Mouse (Mus musculus) limb, embryonic 14.5 days (tissue): ENCODE results near the gene Adat1. TPM values are rescaled to one million over a fixed set of nuclear protein-coding genes. Genes with fewer than 3 reads are reported as not detected.

ENCODE experiments used
- ATAC-seq: fragments of 200-750 bp; cut with Nextera tagmentation; 2 replicates; pipeline ENCODE4 v1.8.0; 2017; ENCODE audit warnings: low read depth, moderate number of reproducible peaks, moderate TSS enrichment; ENCODE audit not compliant: low FRiP score
- DNase-seq: peaks from one replicate; pipeline ENCODE4 v3.0.0-alpha.2; 2015; ENCODE audit warnings: low spot score
- H3K27ac ChIP-seq: fragments of 300-500 bp; sonication (generic); replicated peaks from 2 replicates; pipeline ENCODE4 v1.5.1; 2014; ENCODE audit warnings: low read depth, mild to moderate bottlenecking, low read length, moderate library complexity, mixed read lengths
- H3K27me3 ChIP-seq: fragments of 300-500 bp; sonication (generic); 2 replicates; pipeline ENCODE4 v1.6.1; 2014; ENCODE audit warnings: low read length, mixed read lengths; ENCODE audit not compliant: control insufficient read depth, insufficient read depth
- H3K36me3 ChIP-seq: fragments of 300-500 bp; sonication (generic); 2 replicates; pipeline ENCODE4 v1.6.1; 2014; ENCODE audit warnings: mild to moderate bottlenecking, low read length, moderate library complexity, mixed read lengths; ENCODE audit not compliant: control insufficient read depth, insufficient read depth
- H3K4me1 ChIP-seq: fragments of 300-500 bp; sonication (generic); 2 replicates; pipeline ENCODE4 v1.6.1; 2014; ENCODE audit warnings: antibody characterized with exemption, low read length, mixed read lengths; ENCODE audit not compliant: control insufficient read depth, insufficient read depth
- H3K4me2 ChIP-seq: fragments of 300-500 bp; sonication (generic); replicated peaks from 2 replicates; pipeline ENCODE4 v1.6.1; 2014; ENCODE audit warnings: low read depth, mild to moderate bottlenecking, low read length, moderate library complexity; ENCODE audit not compliant: severe bottlenecking
- H3K4me3 ChIP-seq: fragments of 300-500 bp; sonication (generic); replicated peaks from 2 replicates; pipeline ENCODE4 v1.5.1; 2014; ENCODE audit warnings: low read length
- H3K9ac ChIP-seq: fragments of 300-500 bp; sonication (generic); 2 replicates; pipeline ENCODE4 v1.6.1; 2014; ENCODE audit warnings: mild to moderate bottlenecking, low read depth, low read length, moderate library complexity; ENCODE audit not compliant: severe bottlenecking
- H3K9me3 ChIP-seq: fragments of 300-500 bp; sonication (generic); 2 replicates; pipeline ENCODE4 v1.6.1; 2016; ENCODE audit warnings: low read length; ENCODE audit not compliant: control insufficient read depth
- POLR2A ChIP-seq: fragments of 200-500 bp; IDR thresholded peaks from 2 replicates; pipeline ENCODE4 v1.8.0; 2012; ENCODE audit warnings: inconsistent platforms, mild to moderate bottlenecking, moderate library complexity, borderline replicate concordance; ENCODE audit not compliant: insufficient read depth, insufficient read length; ENCODE audit errors: extremely low read depth
- WGBS: fragments of 180-500 bp; shearing (Covaris S2); extraction: QIAGEN DNeasy Blood & Tissue Kit; methylation state at CpG from one replicate; pipeline ENCODE4 v1.1.7; 2014; 5-methylcytosine and 5-hydroxymethylcytosine counted together
- polyA plus RNA-seq, 2 experiments: library from polyadenylated mRNA; depleted of rRNA in 1 of 2; stranded (reverse) in 1 of 2; unstranded in 1 of 2; fragments of >200 nt; fragmentation: Nextera tagmentation in 1 of 2; extraction: Ambion mirVana in 1 of 2; gene quantifications; 2 replicates each; pipeline versions ENCODE4 v1.2.1 to v1.2.3; 2012 to 2014

Adat1 gene
- polyA plus RNA-seq, 2 experiments, result 6.1 to 12.2 TPM

GRCm38 (mm10) chr8:112007669-112008068 lies 15.6 kb upstream of the Adat1 start:
- DNase-seq (no peak), ATAC-seq (no peak)
- TF ChIP-seq POLR2A, result no peak
- Histone ChIP-seq H3K4me3 (no peak overlapping the region), H3K4me1 (peaks cover 11% of the 10 kb centered on the region), H3K27ac (no peak overlapping the region), H3K9me3 (no peaks in the 10 kb centered on the region), H3K36me3 (peaks cover 45% of the 10 kb centered on the region), H3K4me2 (no peak overlapping the region), H3K27me3 (no peaks in the 10 kb centered on the region), H3K9ac (no peak overlapping the region)
- WGBS, result 92% methylated on average over 2 of the region's 2 CpGs

GRCm38 (mm10) chr8:112005601-112006000 lies 13.5 kb upstream of the Adat1 start:
- H3K4me3 ChIP-seq, result no peak overlapping the region
- no peak for DNase-seq
- no peaks in the 10 kb centered on the region for H3K9me3 ChIP-seq
- no peaks in the 10 kb centered on the region for H3K27me3 ChIP-seq
- H3K4me2 ChIP-seq, result no peak overlapping the region
- no peak overlapping the region for H3K9ac ChIP-seq
- TF ChIP-seq POLR2A, result no peak
- no peak for ATAC-seq
- 93% methylated on average over 6 of the region's 6 CpGs for WGBS
- peaks cover 65% of the 10 kb centered on the region for H3K36me3 ChIP-seq
- peaks cover 7% of the 10 kb centered on the region for H3K4me1 ChIP-seq
- no peak overlapping the region for H3K27ac ChIP-seq

- Histone ChIP-seq H3K27me3 (no peaks in the 10 kb centered on the region), H3K9ac (no peak overlapping the region), H3K9me3 (no peaks in the 10 kb centered on the region), H3K27ac (no peak overlapping the region), H3K4me3 (no peak overlapping the region), H3K4me1 (no peaks in the 10 kb centered on the region), H3K36me3 (peaks cover 73% of the 10 kb centered on the region), H3K4me2 (no peak overlapping the region)
- TF ChIP-seq POLR2A, result no peak
- ATAC-seq (no peak), DNase-seq (no peak)
Measured at GRCm38 (mm10) chr8:112004754-112005153, 12.7 kb upstream of the Adat1 start.

GRCm38 (mm10) chr8:111992703-111993039 lies 569 bp upstream of the Adat1 start:
- H3K36me3 ChIP-seq, result peaks cover 63% of the 10 kb centered on the region
- no peak overlapping the region for H3K27ac ChIP-seq
- TF ChIP-seq POLR2A, result no peak
- H3K9ac ChIP-seq, result no peak overlapping the region
- no peak for DNase-seq
- no peaks in the 10 kb centered on the region for H3K9me3 ChIP-seq
- no peak for ATAC-seq
- peak overlapping the region; percentile 50 for H3K4me2 ChIP-seq
- 0 out of 2 replicates have a peak, but pooled peaks cover 3% of the 10 kb centered on the region for H3K4me1 ChIP-seq
- WGBS, result 76% methylated on average over 3 of the region's 3 CpGs
- no peak overlapping the region for H3K4me3 ChIP-seq
- no peaks in the 10 kb centered on the region for H3K27me3 ChIP-seq

- no peak for TF ChIP-seq POLR2A
- Histone ChIP-seq H3K4me3 (peak overlapping the region; percentile 82), H3K27me3 (no peaks in the 10 kb centered on the region), H3K27ac (no peak overlapping the region), H3K36me3 (peaks cover 57% of the 10 kb centered on the region), H3K4me1 (0 out of 2 replicates have a peak, but pooled peaks cover 3% of the 10 kb centered on the region), H3K4me2 (peak overlapping the region; percentile 50), H3K9me3 (no peaks in the 10 kb centered on the region), H3K9ac (peak overlapping the region; percentile 68)
- ATAC-seq (no peak), DNase-seq (no peak)
- 69% methylated on average over 8 of the region's 8 CpGs for WGBS
Measured at GRCm38 (mm10) chr8:111991278-111991677, 824 bp downstream of the Adat1 start.

GRCm38 (mm10) chr8:111989911-111990310 lies 2.2 kb downstream of the Adat1 start:
- no peaks in the 10 kb centered on the region for H3K9me3 ChIP-seq
- ATAC-seq (no peak), DNase-seq (peak; percentile 75)
- no peaks in the 10 kb centered on the region for H3K27me3 ChIP-seq
- 0 out of 2 replicates have a peak, but pooled peaks cover 3% of the 10 kb centered on the region for H3K4me1 ChIP-seq
- no peak overlapping the region for H3K27ac ChIP-seq
- no peak overlapping the region for H3K9ac ChIP-seq
- H3K4me3 ChIP-seq, result no peak overlapping the region
- TF ChIP-seq POLR2A, result no peak
- 9% methylated on average over 7 of the region's 7 CpGs for WGBS
- H3K36me3 ChIP-seq, result peaks cover 57% of the 10 kb centered on the region
- H3K4me2 ChIP-seq, result no peak overlapping the region
